Mouse (Mus musculus) CH12.LX (cell line): ENCODE data around the gene Hibadh. TPM values are rescaled to one million over a fixed set of nuclear protein-coding genes. Genes with fewer than 3 reads are reported as not detected.
"Not testable (repeated sequence)": the region's sequence is repeated elsewhere in the genome, so short reads cannot be mapped to it uniquely, and the experiment has no call there.

Experiments used
- DNase-seq: peaks from one replicate; pipeline ENCODE4 v3.0.0-alpha.2; 2013; ENCODE audit errors: extremely low read depth
- H3K27ac ChIP-seq: 2 replicates; pipeline ENCODE4 v1.5.1; 2012; ENCODE audit warnings: low read depth, mild to moderate bottlenecking, control low read depth, moderate library complexity; ENCODE audit not compliant: insufficient read depth
- H3K27me3 ChIP-seq: replicated peaks from 2 replicates; pipeline ENCODE3; 2012; ENCODE audit warnings: inconsistent platforms
- H3K36me3 ChIP-seq, 2 experiments: replicated peaks in 1 of 2; 2 replicates each; pipeline versions ENCODE3 to v1.6.1; 2012; ENCODE audit warnings: inconsistent platforms in 1 of 2, low read length in 1 of 2, mild to moderate bottlenecking in 1 of 2, mixed read lengths in 1 of 2, moderate library complexity in 1 of 2; ENCODE audit not compliant: control insufficient read depth in 1 of 2, insufficient read depth in 1 of 2
- H3K4me1 ChIP-seq, 2 experiments: 2 replicates each; pipeline ENCODE4 v1.6.1; 2012; ENCODE audit warnings: inconsistent platforms in 1 of 2, moderate library complexity in 1 of 2; ENCODE audit not compliant: insufficient read depth in 2 of 2, control insufficient read depth in 1 of 2
- H3K4me2 ChIP-seq: 2 replicates; pipeline ENCODE4 v1.6.1; 2012; ENCODE audit warnings: low read depth, mild to moderate bottlenecking, control low read depth; ENCODE audit not compliant: poor library complexity, insufficient read depth, severe bottlenecking
- H3K4me3 ChIP-seq, 3 experiments: fragments of 150-350 bp in 1 of 3; sonication (generic) in 1 of 3; replicated peaks in 1 of 3; 2 replicates each; pipeline versions ENCODE3 to v1.5.1; 2011 to 2012; ENCODE audit warnings: low read depth in 2 of 3, low read length in 2 of 3, mild to moderate bottlenecking in 2 of 3, moderate library complexity in 2 of 3, control low read depth in 1 of 3, improper control_type of control experiment in 1 of 3, inconsistent platforms in 1 of 3, mixed read lengths in 1 of 3; ENCODE audit not compliant: poor library complexity in 1 of 3
- H3K79me2 ChIP-seq: replicated peaks from 2 replicates; pipeline ENCODE4 v1.6.1; 2012; ENCODE audit warnings: mild to moderate bottlenecking, moderate library complexity; ENCODE audit not compliant: control insufficient read depth, poor library complexity, insufficient read depth, severe bottlenecking; ENCODE audit errors: extremely low read depth
- H3K9ac ChIP-seq: 2 replicates; pipeline ENCODE4 v1.6.1; 2012; ENCODE audit warnings: low read depth, mild to moderate bottlenecking, control low read depth, moderate library complexity; ENCODE audit not compliant: insufficient read depth
- H3K9me3 ChIP-seq: replicated peaks from 2 replicates; pipeline ENCODE3; 2012; ENCODE audit warnings: low read length, inconsistent platforms, mixed read lengths
- CTCF ChIP-seq, 2 experiments: IDR thresholded peaks in 1 of 2; conservative IDR thresholded peaks in 1 of 2; 2 replicates each; pipeline ENCODE4 v1.5.1; 2011 to 2012; ENCODE audit warnings: low read depth in 2 of 2, low read length in 2 of 2, improper control_type of control experiment in 1 of 2, inconsistent platforms in 1 of 2, mild to moderate bottlenecking in 1 of 2, moderate library complexity in 1 of 2
- ELF1 ChIP-seq: IDR thresholded peaks from 2 replicates; pipeline ENCODE4 v1.6.1; 2014; ENCODE audit warnings: low read depth, mild to moderate bottlenecking, inconsistent platforms, low read length, improper control_type of control experiment
- HCFC1 ChIP-seq: IDR thresholded peaks from 2 replicates; pipeline ENCODE4 v1.6.1; 2012; ENCODE audit warnings: low read depth, mild to moderate bottlenecking, inconsistent platforms, low read length, improper control_type of control experiment
- IRF4 ChIP-seq: IDR thresholded peaks from 2 replicates; pipeline ENCODE4 v1.6.1; 2014; ENCODE audit warnings: low read depth, mild to moderate bottlenecking, inconsistent platforms, low read length, improper control_type of control experiment
- MAZ ChIP-seq: IDR thresholded peaks from 2 replicates; pipeline ENCODE4 v1.6.1; 2012; ENCODE audit warnings: low read depth, mild to moderate bottlenecking, inconsistent platforms, low read length, improper control_type of control experiment, moderate library complexity
- MEF2A ChIP-seq: IDR thresholded peaks from 2 replicates; pipeline ENCODE4 v1.6.1; 2014; ENCODE audit warnings: low read depth, mild to moderate bottlenecking, inconsistent platforms, low read length, improper control_type of control experiment, borderline replicate concordance
- MXI1 ChIP-seq: IDR thresholded peaks from 2 replicates; pipeline ENCODE4 v1.6.1; 2011; ENCODE audit warnings: mild to moderate bottlenecking, low read depth, low read length, improper control_type of control experiment
- MYC ChIP-seq: IDR thresholded peaks from 2 replicates; pipeline ENCODE4 v1.6.1; 2011; ENCODE audit warnings: low read depth, mild to moderate bottlenecking, improper control_type of control experiment, low read length
- PAX5 ChIP-seq: IDR thresholded peaks from 2 replicates; pipeline ENCODE4 v1.6.1; 2012; ENCODE audit warnings: low read length, inconsistent platforms, mixed read lengths
- POLR2A ChIP-seq: IDR thresholded peaks from 2 replicates; pipeline ENCODE4 v1.6.1; 2011; ENCODE audit warnings: low read depth, mild to moderate bottlenecking, improper control_type of control experiment, low read length
- RAD21 ChIP-seq: IDR thresholded peaks from 2 replicates; pipeline ENCODE4 v1.6.1; 2011; ENCODE audit warnings: low read depth, mild to moderate bottlenecking, low read length, improper control_type of control experiment, moderate library complexity
- SIN3A ChIP-seq: IDR thresholded peaks from 2 replicates; pipeline ENCODE4 v1.6.1; 2012; ENCODE audit warnings: low read length, improper control_type of control experiment, inconsistent platforms
- SMC3 ChIP-seq: IDR thresholded peaks from 2 replicates; pipeline ENCODE4 v1.6.1; 2011; ENCODE audit warnings: low read depth, low read length, improper control_type of control experiment
- TCF12 ChIP-seq: IDR thresholded peaks from 2 replicates; pipeline ENCODE4 v1.6.1; 2014; ENCODE audit warnings: low read depth, mild to moderate bottlenecking, inconsistent platforms, low read length, improper control_type of control experiment
- USF1 ChIP-seq: IDR thresholded peaks from 2 replicates; pipeline ENCODE4 v1.6.1; 2014; ENCODE audit warnings: low read depth, mild to moderate bottlenecking, inconsistent platforms, low read length, improper control_type of control experiment
- USF2 ChIP-seq: conservative IDR thresholded peaks from 2 replicates; pipeline ENCODE4 v1.6.1; 2011; ENCODE audit warnings: low read depth, low read length, improper control_type of control experiment
- ZC3H11A ChIP-seq: IDR thresholded peaks from 2 replicates; pipeline ENCODE4 v1.6.1; 2012; ENCODE audit warnings: low read depth, mild to moderate bottlenecking, inconsistent platforms, low read length, improper control_type of control experiment
- ZMIZ1 ChIP-seq: IDR thresholded peaks from 2 replicates; pipeline ENCODE4 v1.6.1; 2012; ENCODE audit warnings: low read depth, mild to moderate bottlenecking, inconsistent platforms, low read length, improper control_type of control experiment
- dilution Hi-C: fragments of 300-500 bp; cut with MboI; formaldehyde crosslinking; loops from 2 replicates; pipeline ENCODE4 v1.14.3; 2020; ENCODE audit warnings: low sequenced_read_pairs; ENCODE audit not compliant: extremely low pct_unique_long_range_greater_than_20kb, extremely low pct_ligation_motif_present
- in situ Hi-C: fragments of 300-500 bp; cut with MboI; formaldehyde crosslinking; loops from 3 replicates; pipeline ENCODE4 v1.14.3; 2019; ENCODE audit warnings: low sequenced_read_pairs, low pct_ligation_motif_present, low pct_unique_long_range_greater_than_20kb, mixed read lengths
- polyA plus RNA-seq: library from polyadenylated mRNA; unstranded; fragments of >175 nt; gene quantifications from 2 replicates; pipeline ENCODE4 v1.2.1, GENCODE M21; 2012; ENCODE audit warnings: low read depth; ENCODE audit not compliant: insufficient read length
- total RNA-seq, 2 experiments: library from RNA; depleted of rRNA; stranded (reverse); fragments of 300-350 nt in 1 of 2; fragments of >200 nt in 1 of 2; gene quantifications; 2 replicates each; pipeline ENCODE4 v1.2.3; 2012 to 2014

The Hibadh gene
- total and polyA plus RNA-seq, 3 experiments = 38.6 to 60.4 (median 44.4) TPM

DNA sequence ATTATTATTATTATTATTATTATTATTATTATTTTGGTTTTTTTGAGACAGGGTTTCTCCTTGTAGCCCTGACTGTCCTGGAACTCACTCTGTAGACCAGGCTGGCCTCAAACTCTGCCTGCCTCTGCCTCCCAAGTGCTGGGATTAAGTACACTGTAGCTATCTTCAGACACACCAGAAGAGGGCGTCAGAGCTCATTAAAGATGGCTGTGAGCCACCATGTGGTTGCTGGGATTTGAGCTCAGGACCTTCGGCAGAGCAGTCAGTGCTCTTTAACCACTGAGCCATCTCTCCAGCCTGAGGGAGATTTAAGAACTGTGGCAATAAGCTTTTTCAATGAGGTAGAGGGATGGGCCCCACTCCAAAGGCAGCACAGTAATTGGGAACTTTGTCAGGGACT is 29.7 kb upstream of the Hibadh start:
- H3K36me3 ChIP-seq, H3K9ac ChIP-seq, H3K27ac ChIP-seq, H3K4me2 ChIP-seq, H3K4me3 ChIP-seq, H3K9me3 ChIP-seq, dilution Hi-C loops, H3K27me3 ChIP-seq, H3K79me2 ChIP-seq: not testable (repeated sequence)
- peaks cover 0 to 12% of the 10 kb centered on the region in 2 experiments; a peak in 2 of 4 replicates for H3K4me1 ChIP-seq
- TF ChIP-seq CTCF (conservative IDR thresholded peaks at IDR 0.05 in 1 of 2, IDR thresholded peaks at IDR 0.05 in 1 of 2; ENCODE audit: low read depth in 2 of 2, low read length in 2 of 2) (peak in 1 of 2 experiments; percentile 48; a peak in 2 of 4 replicates), SMC3 (peak; percentile 21; the same call in 1 of the 2 replicates), RAD21 (peak; percentile 25)
- peak; percentile 11 for DNase-seq
- in situ Hi-C loops = loop anchor here (10.0 kb wide), 2 partner anchors 55 to 245 kb away; no protein-coding TSS in a partner anchor

DNA sequence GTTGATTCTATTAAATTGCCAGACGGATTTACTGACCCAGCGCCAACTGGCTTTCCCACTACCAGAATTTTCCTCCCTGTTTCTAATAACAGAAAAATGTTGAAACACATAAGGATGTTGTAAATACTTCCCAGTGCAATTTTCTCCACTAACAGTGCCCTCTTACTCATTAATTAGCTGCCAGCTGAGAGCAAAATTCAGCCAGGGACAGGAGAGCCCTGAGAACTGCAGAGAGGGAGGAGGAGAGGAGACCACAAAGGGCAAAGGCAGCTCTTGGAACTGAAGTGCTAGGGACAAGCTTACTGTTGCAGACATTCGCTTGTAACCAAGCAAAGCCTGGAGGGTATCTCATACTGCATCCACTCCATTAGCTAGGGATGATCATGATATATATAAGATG is 27.5 kb upstream of the Hibadh start:
- Histone ChIP-seq H3K79me2 (no peaks in the 10 kb centered on the region), H3K36me3 (no peaks in the 10 kb centered on the region), H3K27me3 (no peaks in the 10 kb centered on the region), H3K9me3 (no peaks in the 10 kb centered on the region), H3K4me1 (peaks cover 0 to 9% of the 10 kb centered on the region in 2 experiments; a peak in 2 of 4 replicates), H3K9ac (no peak overlapping the region), H3K27ac (no peak overlapping the region), H3K4me2 (no peak overlapping the region), H3K4me3 (no peak overlapping the region)
- in situ Hi-C loops = loop anchor here (10.0 kb wide), 2 partner anchors 57 to 247 kb away; no protein-coding TSS in a partner anchor
- DNase-seq = no peak
- TF ChIP-seq ZMIZ1 (no peak), SIN3A (no peak), IRF4 (no peak), MEF2A (no peak), CTCF (conservative IDR thresholded peaks at IDR 0.05 in 1 of 2, IDR thresholded peaks at IDR 0.05 in 1 of 2; ENCODE audit: low read depth in 2 of 2, low read length in 2 of 2) (no peak), SMC3 (no peak), MXI1 (no peak), POLR2A (no peak), USF1 (no peak), USF2 (no peak), PAX5 (no peak), ELF1 (no peak), MAZ (no peak), TCF12 (no peak)
- dilution Hi-C loops = no loop called here

DNA sequence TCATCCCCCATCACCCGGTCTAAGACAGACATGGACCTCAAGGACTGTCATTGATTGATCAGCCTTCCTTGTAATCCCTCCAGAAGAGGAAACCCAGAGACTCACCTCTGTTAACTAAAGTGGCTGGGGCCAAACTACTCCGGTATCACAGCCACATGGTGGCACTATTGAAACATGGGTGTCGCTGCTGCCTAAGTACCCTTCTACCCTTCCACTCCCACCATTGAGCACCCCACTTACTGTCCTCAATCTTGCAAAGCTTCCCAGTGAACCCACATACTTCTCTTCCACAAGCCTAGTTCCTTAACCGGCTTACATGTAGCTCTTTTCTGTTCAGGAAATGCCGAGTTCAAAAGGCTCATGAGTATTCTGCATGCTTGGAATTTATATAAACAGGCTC is 22.8 kb upstream of the Hibadh start:
- H3K4me1 ChIP-seq = no peaks in the 10 kb centered on the region
- no peaks in the 10 kb centered on the region for H3K79me2 ChIP-seq
- no peak for DNase-seq
- no peak overlapping the region for H3K4me2 ChIP-seq
- no peak overlapping the region for H3K9ac ChIP-seq
- H3K27me3 ChIP-seq = no peaks in the 10 kb centered on the region
- dilution Hi-C loops (no loop called here), in situ Hi-C loops (loop anchor here (5.0 to 10.0 kb wide), 3 partner anchors 62 to 252 kb away; no protein-coding TSS in a partner anchor)
- TF ChIP-seq HCFC1 (no peak), ZC3H11A (peak; percentile 46; the same call in 1 of the 2 replicates), CTCF (conservative IDR thresholded peaks at IDR 0.05 in 1 of 2, IDR thresholded peaks at IDR 0.05 in 1 of 2; ENCODE audit: low read depth in 2 of 2, low read length in 2 of 2) (peak in 1 of 2 experiments; percentile 85; a peak in 2 of 4 replicates), RAD21 (peak; percentile 85), SMC3 (peak; percentile 87), MYC (no peak)
- H3K36me3 ChIP-seq = no peaks in the 10 kb centered on the region
- no peak overlapping the region for H3K4me3 ChIP-seq
- no peak overlapping the region for H3K27ac ChIP-seq
- H3K9me3 ChIP-seq = no peaks in the 10 kb centered on the region
